In genomic region chr4:144969030-144969429, GRCm38 (mm10) we compare ENCODE assay signal across 15 mouse cellular contexts.
DNase-seq lines count a peak whose midpoint lies in the region; ATAC-seq and TF ChIP-seq lines count a peak whose summit lies in the region.
"Had no signal": no experiment of that assay in that cellular context is flagged by ENCODE, and none has a peak within 500 bp of the region (broad histone marks: within the 10 kb centered on the region; RNA-seq: fewer than 3 reads in every experiment).

No protein-coding gene starts in this region.

- H3K27ac ChIP-seq in heart, adult 2 months: no peak overlapping the region
- no peak overlapping the region for H3K27ac ChIP-seq in heart, embryonic 12.5 days (ENCODE audit: poor library complexity, severe bottlenecking)
- no peak overlapping the region for H3K27ac ChIP-seq in lung, embryonic 14.5 days (ENCODE audit: low read depth)
- H3K27ac ChIP-seq in kidney, postnatal 0 days: peak overlapping the region; percentile 70
- no peak overlapping the region for H3K27ac ChIP-seq in stomach, postnatal 0 days (replicated peaks)
- H3K27ac ChIP-seq: heart, embryonic 15.5 days; limb, embryonic 13.5 days; midbrain, embryonic 15.5 days had no signal

- H3K4me1 ChIP-seq in heart, adult 2 months (ENCODE audit: control insufficient read depth, insufficient read depth, low read length): peaks cover 8% of the 10 kb centered on the region
- peaks cover 13% of the 10 kb centered on the region for H3K4me1 ChIP-seq in heart, embryonic 12.5 days (replicated peaks)
- no peaks in the 10 kb centered on the region for H3K4me1 ChIP-seq in lung, embryonic 14.5 days (ENCODE audit: insufficient read depth)
- peaks cover 4% of the 10 kb centered on the region; the same call in 1 of the 2 replicates for H3K4me1 ChIP-seq in kidney, postnatal 0 days (replicated peaks; ENCODE audit: insufficient read depth, low read length)
- H3K4me1 ChIP-seq in stomach, postnatal 0 days (replicated peaks; ENCODE audit: control insufficient read depth, insufficient read depth): 0 out of 2 replicates have a peak, but pooled peaks cover 2% of the 10 kb centered on the region
- H3K4me1 ChIP-seq: midbrain, embryonic 15.5 days had no signal

- H3K4me3 ChIP-seq in heart, adult 2 months: no peak overlapping the region
- H3K4me3 ChIP-seq in heart, embryonic 12.5 days: no peak overlapping the region
- no peak overlapping the region for H3K4me3 ChIP-seq in lung, embryonic 14.5 days (ENCODE audit: low read depth, low read length)
- no peak overlapping the region for H3K4me3 ChIP-seq in kidney, postnatal 0 days (replicated peaks; ENCODE audit: low read depth, low read length)
- H3K4me3 ChIP-seq in stomach, postnatal 0 days (ENCODE audit: low read depth, low read length): no peak overlapping the region
- H3K4me3 ChIP-seq: heart, embryonic 15.5 days; limb, embryonic 13.5 days; midbrain, embryonic 15.5 days had no signal

- H3K9ac ChIP-seq in heart, adult 2 months (ENCODE audit: low read depth, low read length): no peak overlapping the region
- H3K9ac ChIP-seq in heart, embryonic 12.5 days: no peak overlapping the region
- no peak overlapping the region for H3K9ac ChIP-seq in lung, embryonic 14.5 days
- H3K9ac ChIP-seq in kidney, postnatal 0 days (ENCODE audit: low read depth, low read length): no peak overlapping the region
- no peak overlapping the region for H3K9ac ChIP-seq in stomach, postnatal 0 days (ENCODE audit: low read length)
- H3K9ac ChIP-seq: heart, embryonic 15.5 days; limb, embryonic 13.5 days; midbrain, embryonic 15.5 days had no signal

- WGBS in heart, adult 2 months: 38% methylated on average over 6 of the region's 6 CpGs
- 38% methylated on average over 6 of the region's 6 CpGs for WGBS in heart, embryonic 12.5 days
- 22% methylated on average over 6 of the region's 6 CpGs for WGBS in lung, embryonic 14.5 days
- WGBS in kidney, postnatal 0 days: 36% methylated on average over 6 of the region's 6 CpGs
- 47% methylated on average over 6 of the region's 6 CpGs for WGBS in stomach, postnatal 0 days

- H3K36me3 ChIP-seq in heart, adult 2 months (ENCODE audit: control insufficient read depth, insufficient read depth, low read length): peaks cover 3% of the 10 kb centered on the region
- peaks cover 16% of the 10 kb centered on the region for H3K36me3 ChIP-seq in heart, embryonic 12.5 days
- no peaks in the 10 kb centered on the region for H3K36me3 ChIP-seq in lung, embryonic 14.5 days (ENCODE audit: insufficient read depth)
- no peaks in the 10 kb centered on the region for H3K36me3 ChIP-seq in kidney, postnatal 0 days (ENCODE audit: insufficient read depth, low read length)
- H3K36me3 ChIP-seq in stomach, postnatal 0 days (ENCODE audit: control insufficient read depth, insufficient read depth, low read length): no peaks in the 10 kb centered on the region
- H3K36me3 ChIP-seq: midbrain, embryonic 15.5 days had no signal

- no peak for DNase-seq in heart, adult 2 months
- DNase-seq in lung, embryonic 14.5 days: no peak
- DNase-seq in lung, postnatal 25 days (ENCODE audit: low spot score): no peak
- peak; percentile 54 for DNase-seq in kidney, postnatal 0 days (ENCODE audit: low spot score)
- DNase-seq in stomach, postnatal 0 days (ENCODE audit: low spot score): no peak
- no peak for DNase-seq in adrenal gland, postnatal 25 days
- DNase-seq in cerebellum, adult 8-10 months: no peak
- DNase-seq: cerebellum, adult 9-10 months; gastrocnemius, postnatal 14 days; right cerebral cortex, postnatal 4 days had no signal

- H3K9me3 ChIP-seq in heart, embryonic 12.5 days (replicated peaks): no peaks in the 10 kb centered on the region
- no peaks in the 10 kb centered on the region for H3K9me3 ChIP-seq in lung, embryonic 14.5 days (ENCODE audit: low read depth, low read length)
- H3K9me3 ChIP-seq in kidney, postnatal 0 days (replicated peaks; ENCODE audit: low read length): no peaks in the 10 kb centered on the region
- no peaks in the 10 kb centered on the region for H3K9me3 ChIP-seq in stomach, postnatal 0 days (ENCODE audit: control insufficient read depth, low read length)
- H3K9me3 ChIP-seq: heart, embryonic 15.5 days; limb, embryonic 13.5 days; midbrain, embryonic 15.5 days had no signal

- no peak overlapping the region for H3K4me2 ChIP-seq in heart, embryonic 12.5 days
- no peak overlapping the region for H3K4me2 ChIP-seq in lung, embryonic 14.5 days
- no peak overlapping the region for H3K4me2 ChIP-seq in kidney, postnatal 0 days (ENCODE audit: low read length)
- H3K4me2 ChIP-seq in stomach, postnatal 0 days (replicated peaks; ENCODE audit: low read depth): no peak overlapping the region
- H3K4me2 ChIP-seq: heart, embryonic 15.5 days; limb, embryonic 13.5 days; midbrain, embryonic 15.5 days had no signal

- no peaks in the 10 kb centered on the region for H3K27me3 ChIP-seq in heart, adult 2 months (ENCODE audit: control insufficient read depth, insufficient read depth, low read length)
- H3K27me3 ChIP-seq in heart, embryonic 12.5 days (replicated peaks): no peaks in the 10 kb centered on the region
- H3K27me3 ChIP-seq in lung, embryonic 14.5 days (ENCODE audit: insufficient read depth, low read length): no peaks in the 10 kb centered on the region
- H3K27me3 ChIP-seq in kidney, postnatal 0 days (ENCODE audit: insufficient read depth, low read length): no peaks in the 10 kb centered on the region
- H3K27me3 ChIP-seq in stomach, postnatal 0 days (ENCODE audit: control insufficient read depth, insufficient read depth, low read length): no peaks in the 10 kb centered on the region
- H3K27me3 ChIP-seq: heart, embryonic 15.5 days; limb, embryonic 13.5 days; midbrain, embryonic 15.5 days had no signal

- TF ChIP-seq CTCF in heart, adult 2 months (IDR thresholded peaks at IDR 0.05): peak; percentile 8; the same call in 1 of the 2 replicates
- no peak for TF ChIP-seq CTCF in lung, embryonic 14.5 days (IDR thresholded peaks at IDR 0.05; ENCODE audit: low read depth)
- 0 out of 2 replicates have a peak, but pooled peaks have one; percentile 17 for TF ChIP-seq CTCF in kidney, postnatal 0 days (IDR thresholded peaks at IDR 0.05; ENCODE audit: low read depth)
- TF ChIP-seq CTCF in stomach, postnatal 0 days (IDR thresholded peaks at IDR 0.05; ENCODE audit: low read depth): 0 out of 2 replicates have a peak, but pooled peaks have one; percentile 1

- no peak for TF ChIP-seq POLR2A in heart, adult 2 months (IDR thresholded peaks at IDR 0.05; ENCODE audit: insufficient read depth, low read depth, low read length)

- ATAC-seq in heart, embryonic 12.5 days (ENCODE audit: insufficient number of reproducible peaks, low FRiP score): no peak
- peak; percentile 30; the same call in 1 of the 2 replicates for ATAC-seq in lung, embryonic 14.5 days (ENCODE audit: insufficient read depth)
- ATAC-seq in kidney, postnatal 0 days (replicated peaks; ENCODE audit: low FRiP score, low read depth): 0 out of 2 replicates have a peak, but pooled peaks have one; percentile 26
- ATAC-seq in stomach, postnatal 0 days (ENCODE audit: low FRiP score, low TSS enrichment): no peak
- ATAC-seq: hindbrain, embryonic 16.5 days; midbrain, embryonic 15.5 days had no signal

- intact Hi-C loops in heart, adult 2 months (cut with DNase I): no loop called here

- H3K79me2 ChIP-seq in heart, adult 2 months (replicated peaks; ENCODE audit: control insufficient read depth, insufficient read depth, low read length): no peaks in the 10 kb centered on the region

- no peak for TF ChIP-seq EP300 in heart, adult 2 months (IDR thresholded peaks at IDR 0.05; ENCODE audit: insufficient read depth, low read depth, low read length)
- TF ChIP-seq EP300 in stomach, postnatal 0 days (optimal IDR thresholded peaks at IDR 0.05): no peak

Comparison
In these comparisons a context has a peak if more than half of its experiments do, and no peak if none do; other contexts are left out.
1. ATAC-seq: peak in lung, embryonic 14.5 days (single experiment) and kidney, postnatal 0 days (single experiment); none in heart, embryonic 12.5 days (single experiment) and stomach, postnatal 0 days (single experiment).